Mouse (Mus musculus): ENCODE results near the gene Ly6g6c. TPM values are rescaled to one million over a fixed set of nuclear protein-coding genes. Genes with fewer than 3 reads are reported as not detected.

Gene Ly6g6c
- polyA plus RNA-seq, 1 experiment from 2014 or later = not detected

DNA sequence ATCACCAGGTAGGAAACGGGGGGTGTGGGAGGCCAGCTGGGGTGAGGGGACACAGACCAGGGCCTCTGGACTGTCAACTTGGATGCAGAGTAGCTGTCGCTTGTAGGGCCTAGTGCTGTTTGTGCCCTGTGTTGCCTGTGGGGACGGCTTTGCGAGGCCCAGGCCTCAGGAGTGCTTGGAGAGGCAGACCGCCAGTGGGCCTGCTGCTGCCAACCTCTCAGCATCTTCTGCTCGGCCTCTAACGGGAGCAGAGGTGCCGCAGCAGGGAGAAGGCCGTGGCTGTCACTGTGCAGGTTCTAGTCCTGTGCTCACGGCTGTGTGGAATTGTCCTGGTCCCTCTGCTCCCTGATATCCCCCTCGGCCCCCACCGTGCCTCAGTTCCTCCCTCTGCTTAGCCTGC lies 31.4 kb downstream of the Ly6g6c start:
- Histone ChIP-seq H3K4me2 (replicated peaks) (no peak overlapping the region), H3K27ac (replicated peaks) (no peak overlapping the region), H3K4me3 (no peak overlapping the region), H3K9ac (replicated peaks) (no peak overlapping the region), H3K9me3 (no peaks in the 10 kb centered on the region), H3K4me1 (no peaks in the 10 kb centered on the region; the same call in 1 of the 2 replicates), H3K27me3 (no peaks in the 10 kb centered on the region), H3K36me3 (peaks cover 88% of the 10 kb centered on the region)
- WGBS = 83% methylated on average over 12 of the region's 12 CpGs
- no peak for ATAC-seq (replicated peaks)

DNA sequence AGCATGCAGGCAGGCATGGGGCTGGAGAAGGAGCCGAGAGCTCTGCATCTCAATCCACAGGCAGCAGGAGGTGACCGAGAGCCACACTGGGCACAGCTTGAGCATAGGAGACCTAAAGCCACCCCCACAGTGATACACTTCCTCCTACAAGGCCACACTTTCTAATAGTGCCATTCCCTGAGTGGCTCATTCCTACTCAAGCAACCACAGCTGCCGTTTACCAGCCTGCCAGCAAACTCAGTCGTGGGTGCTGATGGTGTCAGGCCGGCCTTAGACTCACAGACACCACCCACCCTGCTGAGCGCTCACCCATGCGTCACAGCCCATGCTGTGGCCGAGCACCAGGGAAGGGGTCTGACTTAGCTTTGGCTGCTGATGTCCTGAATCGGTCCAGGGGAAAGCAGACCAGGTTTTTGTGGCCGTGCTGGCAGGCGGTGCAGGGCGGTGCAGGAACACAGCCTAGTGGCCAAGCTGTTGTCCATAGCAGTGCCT lies 32.0 kb downstream of the Ly6g6c start:
- Histone ChIP-seq H3K4me2 (replicated peaks) (no peak overlapping the region), H3K27ac (replicated peaks) (no peak overlapping the region), H3K9ac (replicated peaks) (no peak overlapping the region), H3K27me3 (no peaks in the 10 kb centered on the region), H3K36me3 (peaks cover 91% of the 10 kb centered on the region), H3K4me3 (no peak overlapping the region), H3K4me1 (no peaks in the 10 kb centered on the region; the same call in 1 of the 2 replicates), H3K9me3 (no peaks in the 10 kb centered on the region)
- WGBS = 79% methylated on average over 12 of the region's 12 CpGs
- no peak for ATAC-seq (replicated peaks)

DNA sequence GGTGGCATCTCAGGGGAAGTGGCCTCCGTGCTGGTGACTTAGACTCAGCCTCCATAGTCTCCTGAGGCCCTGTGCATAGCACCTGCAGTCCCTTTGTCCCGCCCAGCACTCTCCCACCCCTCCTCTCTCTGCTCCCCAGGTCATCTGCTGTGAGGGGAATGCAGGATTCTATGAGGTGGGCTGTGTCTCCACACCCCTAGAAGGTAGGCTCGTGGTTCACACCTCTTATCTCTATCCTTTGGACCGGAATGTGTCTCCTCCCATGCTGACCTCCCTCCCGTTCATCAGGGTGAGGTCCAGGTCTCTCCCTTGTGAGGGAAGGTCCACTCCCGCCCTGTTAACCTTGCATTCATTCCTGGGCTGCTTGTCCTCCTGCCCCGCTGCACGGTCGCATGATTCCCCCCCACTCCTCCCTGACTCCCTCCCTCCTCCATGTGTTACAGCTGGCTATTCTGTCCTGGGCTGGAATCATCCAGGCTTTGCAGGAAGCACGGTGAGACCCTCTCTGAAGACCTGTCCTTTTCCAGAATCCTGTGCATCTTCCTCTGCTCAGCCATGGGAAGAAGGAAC lies 35.1 kb downstream of the Ly6g6c start:
- Histone ChIP-seq H3K4me3 (no peak overlapping the region), H3K9me3 (no peaks in the 10 kb centered on the region), H3K27me3 (no peaks in the 10 kb centered on the region), H3K36me3 (peaks cover 78% of the 10 kb centered on the region), H3K27ac (replicated peaks) (no peak overlapping the region), H3K4me1 (no peaks in the 10 kb centered on the region), H3K9ac (replicated peaks) (no peak overlapping the region), H3K4me2 (replicated peaks) (no peak overlapping the region)
- no peak for ATAC-seq (replicated peaks)
- 75% methylated on average over 10 of the region's 10 CpGs for WGBS

DNA sequence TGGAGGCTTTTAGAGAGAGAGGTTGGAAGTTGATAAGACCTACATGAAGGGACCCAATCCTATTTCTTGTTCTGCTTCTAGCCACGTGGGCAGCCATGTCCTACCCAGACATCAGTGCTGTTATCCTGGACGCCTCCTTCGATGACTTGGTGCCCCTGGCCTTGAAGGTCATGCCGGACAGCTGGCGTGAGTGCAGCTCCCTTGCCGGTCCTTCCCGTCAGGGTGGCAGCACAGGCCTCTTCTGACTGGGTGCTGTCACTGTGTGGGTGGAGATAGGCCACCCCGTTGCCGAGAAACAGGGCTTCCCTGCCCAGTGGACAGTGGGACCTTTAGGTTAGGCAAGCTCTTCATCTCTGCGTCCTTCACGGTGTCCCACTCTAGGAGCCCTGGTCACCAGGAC lies 36.0 kb downstream of the Ly6g6c start:
- Histone ChIP-seq H3K27ac (replicated peaks) (no peak overlapping the region), H3K4me2 (replicated peaks) (no peak overlapping the region), H3K4me3 (no peak overlapping the region), H3K4me1 (peaks cover 4% of the 10 kb centered on the region), H3K36me3 (peaks cover 71% of the 10 kb centered on the region), H3K27me3 (no peaks in the 10 kb centered on the region), H3K9me3 (no peaks in the 10 kb centered on the region), H3K9ac (replicated peaks) (no peak overlapping the region)
- WGBS = 93% methylated on average over 11 of the region's 11 CpGs
- no peak for ATAC-seq (replicated peaks)

DNA sequence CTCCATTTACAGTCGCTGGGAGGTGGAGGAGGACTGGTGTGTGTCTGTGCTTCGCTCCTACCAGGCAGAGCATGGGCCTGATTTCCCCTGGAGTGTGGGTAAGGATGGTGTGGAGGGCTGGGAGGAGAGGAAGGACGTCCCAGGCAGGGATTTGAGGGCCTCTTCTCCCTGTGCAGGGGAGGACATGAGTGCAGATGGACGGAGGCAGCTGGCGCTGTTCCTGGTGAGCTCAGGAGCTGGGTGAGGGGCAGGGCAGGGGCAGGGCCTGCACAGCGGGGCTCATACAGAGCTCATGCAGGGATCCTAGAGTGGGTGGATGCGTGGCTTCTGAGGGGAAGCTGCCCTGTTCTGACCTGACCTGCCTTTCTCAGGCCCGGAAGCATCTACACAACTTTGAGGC lies 37.1 kb downstream of the Ly6g6c start:
- peaks cover 59% of the 10 kb centered on the region for H3K36me3 ChIP-seq
- no peak for ATAC-seq (replicated peaks)
- WGBS = 76% methylated on average over 7 of the region's 8 CpGs

DNA sequence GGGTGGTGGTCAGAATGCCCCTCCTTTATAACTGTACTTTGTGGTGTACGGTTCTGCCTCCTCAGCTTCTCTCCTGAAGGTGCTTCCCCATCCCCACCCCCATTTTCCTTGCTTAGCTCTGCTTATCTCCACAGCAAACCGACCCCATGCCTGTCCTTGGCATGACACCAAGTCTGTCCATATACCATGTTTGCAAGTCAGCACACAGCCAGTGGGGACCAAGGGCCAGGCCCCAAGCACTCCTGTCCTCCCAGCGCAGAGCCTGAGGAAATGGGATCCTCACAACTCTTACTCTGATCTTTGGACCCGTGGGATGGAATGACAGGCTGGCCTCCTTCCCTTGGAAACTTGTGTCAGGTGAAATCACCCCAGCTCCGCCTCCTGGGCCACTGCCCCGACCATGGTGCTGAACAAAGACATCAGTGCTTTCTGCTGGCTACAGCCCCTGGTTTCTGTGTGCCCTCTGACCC lies 38.1 kb downstream of the Ly6g6c start:
- Histone ChIP-seq H3K4me1 (peaks cover 6% of the 10 kb centered on the region), H3K9ac (replicated peaks) (no peak overlapping the region), H3K4me2 (replicated peaks) (no peak overlapping the region), H3K27me3 (no peaks in the 10 kb centered on the region), H3K4me3 (no peak overlapping the region), H3K36me3 (peaks cover 51% of the 10 kb centered on the region), H3K9me3 (no peaks in the 10 kb centered on the region), H3K27ac (replicated peaks) (no peak overlapping the region)
- ATAC-seq (replicated peaks) = no peak
- WGBS = 75% methylated on average over 6 of the region's 6 CpGs

More for the DNA sequence above, 37.1 kb downstream of the Ly6g6c start:
- no peak overlapping the region for H3K4me2 ChIP-seq (replicated peaks)
- no peak overlapping the region for H3K4me3 ChIP-seq
- no peak overlapping the region for H3K27ac ChIP-seq (replicated peaks)
- peaks cover 6% of the 10 kb centered on the region for H3K4me1 ChIP-seq
- no peaks in the 10 kb centered on the region for H3K9me3 ChIP-seq
- H3K27me3 ChIP-seq = no peaks in the 10 kb centered on the region
- no peak overlapping the region for H3K9ac ChIP-seq (replicated peaks)

DNA sequence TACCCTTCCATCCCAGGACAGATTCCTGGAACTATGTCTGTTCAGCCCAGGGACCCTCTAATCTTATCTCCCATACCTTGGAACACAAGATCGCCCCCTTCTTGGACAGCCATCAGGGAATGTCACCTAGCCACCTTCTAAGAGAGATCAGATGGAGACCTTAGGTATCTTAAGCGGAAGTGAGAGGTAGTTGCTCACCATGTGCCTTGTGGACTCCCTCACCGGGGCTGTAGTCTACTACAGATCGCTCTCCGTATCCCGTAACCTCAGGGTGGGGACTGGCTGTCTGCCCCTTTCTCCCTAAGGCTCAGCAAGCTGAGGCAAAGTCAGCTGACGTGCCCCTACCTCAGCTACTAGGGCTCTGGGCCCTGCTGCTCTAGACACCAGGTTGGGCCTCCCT lies 38.9 kb downstream of the Ly6g6c start:
- H3K4me2 ChIP-seq (replicated peaks) = no peak overlapping the region
- 96% methylated on average over 7 of the region's 7 CpGs for WGBS
- H3K27me3 ChIP-seq = no peaks in the 10 kb centered on the region
- peaks cover 6% of the 10 kb centered on the region for H3K4me1 ChIP-seq
- H3K36me3 ChIP-seq = peaks cover 45% of the 10 kb centered on the region
- no peak overlapping the region for H3K27ac ChIP-seq (replicated peaks)
- no peak overlapping the region for H3K9ac ChIP-seq (replicated peaks)
- no peaks in the 10 kb centered on the region for H3K9me3 ChIP-seq
- no peak for ATAC-seq (replicated peaks)
- H3K4me3 ChIP-seq = no peak overlapping the region

DNA sequence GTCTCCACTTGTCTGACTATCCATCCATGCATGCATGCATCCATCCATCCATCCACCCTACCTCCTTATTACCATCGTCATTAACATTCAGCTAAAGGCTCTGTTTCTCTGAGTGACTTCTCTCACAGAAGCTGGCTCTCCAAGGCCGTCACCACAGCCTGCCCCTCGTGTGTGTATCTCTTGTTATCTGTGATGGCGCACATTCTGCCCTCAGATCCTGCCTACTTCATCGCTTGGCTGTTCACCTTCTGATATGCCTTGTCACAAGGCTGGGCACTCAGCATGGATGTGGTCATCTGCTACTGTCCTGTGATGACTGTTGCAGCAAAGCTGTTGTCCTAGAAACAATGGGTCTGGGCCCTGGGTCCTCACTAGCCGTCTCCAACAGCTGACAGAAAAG lies 39.6 kb downstream of the Ly6g6c start:
- Histone ChIP-seq H3K4me1 (peaks cover 6% of the 10 kb centered on the region), H3K4me3 (no peak overlapping the region), H3K27me3 (no peaks in the 10 kb centered on the region), H3K36me3 (peaks cover 38% of the 10 kb centered on the region), H3K27ac (replicated peaks) (no peak overlapping the region), H3K9ac (replicated peaks) (no peak overlapping the region), H3K4me2 (replicated peaks) (no peak overlapping the region), H3K9me3 (no peaks in the 10 kb centered on the region)
- no peak for ATAC-seq (replicated peaks)
- 70% methylated on average over 6 of the region's 6 CpGs for WGBS

DNA sequence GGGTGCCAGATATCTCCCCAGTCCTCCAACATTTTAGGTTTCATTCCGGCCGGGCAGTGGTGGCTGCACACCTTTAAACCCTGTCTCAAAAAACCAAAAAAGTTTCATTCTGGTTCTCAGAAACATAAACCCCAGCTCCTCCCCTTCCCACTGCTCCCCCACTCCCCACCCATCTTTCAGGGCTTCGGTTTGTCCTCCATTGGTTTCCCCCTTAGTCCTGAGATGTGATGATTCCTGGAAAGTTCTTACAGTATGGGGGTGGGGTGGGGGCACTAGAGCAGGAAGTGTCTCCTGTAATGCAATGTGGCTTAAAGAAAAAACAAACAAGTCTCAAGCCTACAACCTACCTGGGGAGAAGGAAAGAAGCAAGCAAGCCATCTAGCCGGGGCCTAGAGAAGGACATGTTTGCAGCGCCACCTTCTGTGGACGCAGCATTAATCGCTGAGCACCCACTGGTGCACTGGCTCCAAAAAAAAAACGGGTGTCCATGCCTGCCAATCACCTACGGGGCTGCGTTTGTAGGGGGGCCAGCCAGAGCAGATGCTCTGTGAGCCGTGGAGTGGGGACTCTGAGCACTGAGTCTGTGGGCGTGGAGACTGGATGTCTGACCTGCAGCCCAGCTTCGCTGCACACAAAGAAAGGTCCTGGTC lies 40.7 kb downstream of the Ly6g6c start:
- Histone ChIP-seq H3K27me3 (no peaks in the 10 kb centered on the region), H3K9me3 (no peaks in the 10 kb centered on the region), H3K4me1 (peaks cover 6% of the 10 kb centered on the region), H3K27ac (replicated peaks) (no peak overlapping the region; the same call in 1 of the 2 replicates), H3K9ac (replicated peaks) (no peak overlapping the region; the same call in 1 of the 2 replicates), H3K4me3 (no peak overlapping the region), H3K4me2 (replicated peaks) (peak overlapping the region; percentile 31), H3K36me3 (peaks cover 27% of the 10 kb centered on the region)
- 21% methylated on average over 13 of the region's 13 CpGs for WGBS
- peak; percentile 51 for ATAC-seq (replicated peaks)

DNA sequence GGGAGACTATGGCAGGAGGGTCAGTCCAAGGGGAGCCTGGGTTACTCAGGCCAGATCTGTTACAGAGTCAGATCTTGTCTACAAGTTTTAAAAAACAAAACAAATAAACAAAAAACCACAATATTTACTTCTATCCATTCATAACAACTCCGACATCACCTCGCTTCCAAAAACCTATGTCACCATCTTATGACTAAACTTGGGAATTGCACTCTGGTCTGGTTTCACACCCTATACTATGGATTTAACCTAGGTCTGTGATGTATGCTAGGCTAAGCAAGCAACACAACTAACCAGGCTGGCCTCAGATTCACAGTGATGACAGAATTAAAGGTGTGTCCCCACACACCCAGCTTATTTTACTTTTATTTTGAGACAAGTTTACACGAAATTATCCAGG lies 41.3 kb downstream of the Ly6g6c start:
- H3K4me2 ChIP-seq (replicated peaks) = peak overlapping the region; percentile 31; the same call in 1 of the 2 replicates
- ATAC-seq (replicated peaks) = no peak
- no peaks in the 10 kb centered on the region for H3K9me3 ChIP-seq
- 59% methylated on average over 3 of the region's 3 CpGs for WGBS
- no peak overlapping the region for H3K4me3 ChIP-seq
- H3K4me1 ChIP-seq = peaks cover 6% of the 10 kb centered on the region
- no peaks in the 10 kb centered on the region for H3K27me3 ChIP-seq
- peaks cover 20% of the 10 kb centered on the region for H3K36me3 ChIP-seq
- no peak overlapping the region; the same call in 1 of the 2 replicates for H3K27ac ChIP-seq (replicated peaks)
- no peak overlapping the region for H3K9ac ChIP-seq (replicated peaks)

DNA sequence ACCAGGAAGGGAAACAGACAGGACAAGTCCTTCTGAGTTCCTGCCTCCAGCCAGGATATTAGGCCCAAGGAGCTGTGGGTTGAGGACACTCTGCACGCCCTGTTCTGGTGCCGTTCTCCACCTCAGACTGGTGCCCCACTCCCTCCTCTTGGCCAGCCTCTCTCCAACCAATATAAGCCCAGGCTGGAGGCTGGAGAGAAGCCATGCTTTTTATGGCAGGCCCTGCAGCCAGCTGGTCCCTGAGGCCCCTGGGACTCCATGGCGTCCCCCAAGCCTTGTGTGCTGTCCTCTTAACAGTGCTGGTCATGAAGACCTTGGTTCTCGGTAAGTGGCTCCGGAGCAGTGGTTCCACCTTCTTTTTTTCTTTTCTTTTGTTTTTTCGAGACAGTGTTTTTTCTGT lies 42.9 kb downstream of the Ly6g6c start, which contains the start of gene Ly6g5c:
Gene Ly6g5c (plus strand): TSS at position 183 of the 400 bp plus-strand sequence.
- no peak within 1 kb of the TSS for H3K27ac ChIP-seq (replicated peaks)
- peaks cover 5% of the 10 kb centered on the region for H3K36me3 ChIP-seq
- H3K9me3 ChIP-seq = no peaks in the 10 kb centered on the region
- no peak for ATAC-seq (replicated peaks)
- H3K4me2 ChIP-seq (replicated peaks) = no peak within 1 kb of the TSS
- peaks cover 6% of the 10 kb centered on the region for H3K4me1 ChIP-seq
- H3K27me3 ChIP-seq = no peaks in the 10 kb centered on the region
- H3K9ac ChIP-seq (replicated peaks) = no peak within 1 kb of the TSS
- no peak within 1 kb of the TSS for H3K4me3 ChIP-seq
- whole genome bisulfite sequencing = 87% methylated on average over 6 of the region's 6 CpGs

DNA sequence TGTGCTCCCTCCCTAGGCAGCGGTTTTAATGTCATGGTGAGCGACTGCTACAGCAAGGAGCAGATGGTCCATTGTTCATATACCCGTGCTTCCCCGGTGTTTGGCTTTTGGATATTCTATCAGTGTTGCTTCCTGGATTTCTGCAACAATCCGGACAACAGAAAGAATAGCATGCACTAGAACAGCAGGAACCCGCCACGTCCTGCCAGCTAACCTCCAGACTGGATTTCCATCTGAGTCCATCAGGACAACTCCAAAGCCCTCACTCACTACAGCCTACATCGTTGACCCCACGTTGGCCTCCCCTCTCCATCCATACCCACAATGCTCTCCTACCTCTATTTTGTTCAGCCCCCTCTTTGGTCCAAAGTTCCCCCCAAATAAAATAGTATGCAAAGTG lies 46.6 kb downstream of the Ly6g6c start:
- Histone ChIP-seq H3K4me3 (no peak overlapping the region), H3K4me1 (no peaks in the 10 kb centered on the region), H3K4me2 (replicated peaks) (no peak overlapping the region), H3K9me3 (no peaks in the 10 kb centered on the region), H3K27ac (replicated peaks) (no peak overlapping the region), H3K9ac (replicated peaks) (no peak overlapping the region), H3K36me3 (peaks cover 28% of the 10 kb centered on the region), H3K27me3 (no peaks in the 10 kb centered on the region)
- WGBS = 74% methylated on average over 9 of the region's 9 CpGs
- ATAC-seq (replicated peaks) = no peak
